Mouse (Mus musculus) G1E (cell line): ENCODE data around the gene Tmem108.

Source experiments
- CTCF ChIP-seq: IDR thresholded peaks from 2 replicates; pipeline ENCODE4 v1.5.1; 2012; ENCODE audit warnings: low read depth, low read length, inconsistent platforms, mixed read lengths
- GATA1 ChIP-seq: IDR thresholded peaks from 2 replicates; pipeline ENCODE4 v1.6.1; 2012; ENCODE audit warnings: borderline replicate concordance, low read length, inconsistent platforms, mixed read lengths

GRCm38 (mm10) chr9:103603792-103604191 is 157.8 kb downstream of the Tmem108 start:
- TF ChIP-seq GATA1 (no peak), CTCF (no peak)
